Mouse (Mus musculus): ENCODE measurements at regions not wholly inside any gene's neighbourhood (a gene's known extent, or its start where the extent isn't known, plus 50 kb on each side); places are given as distances from the start of the nearest gene placed in this dataset.

- no peak for DNase-seq (ENCODE audit: low spot score in 2 of 2)
Observed at GRCm38 (mm10) chr3:143087786-143088185, 206.0 kb upstream of the Pkn2 start.

- DNase-seq (ENCODE audit: low spot score in 2 of 2): no peak
Observed at GRCm38 (mm10) chr3:143078310-143078709, 196.5 kb upstream of the Pkn2 start.

- no peak for DNase-seq (ENCODE audit: low spot score in 2 of 2)
Observed at GRCm38 (mm10) chr3:143071839-143072373, 190.1 kb upstream of the Pkn2 start.

GRCm38 (mm10) chr3:143054858-143055257 is 173.1 kb upstream of the Pkn2 start:
- no peak for DNase-seq (ENCODE audit: low spot score in 2 of 2)

- DNase-seq (ENCODE audit: low spot score in 2 of 2): no peak
Observed at GRCm38 (mm10) chr3:143053286-143053993, 171.6 kb upstream of the Pkn2 start.

- no peak for DNase-seq (ENCODE audit: low spot score in 2 of 2)
Observed at GRCm38 (mm10) chr3:143040666-143041065, 158.9 kb upstream of the Pkn2 start.

- no peak for DNase-seq (ENCODE audit: low spot score in 2 of 2)
Observed at GRCm38 (mm10) chr3:143036108-143036507, 154.3 kb upstream of the Pkn2 start.

- no peak for DNase-seq (ENCODE audit: low spot score in 2 of 2)
Observed at GRCm38 (mm10) chr3:143034588-143034987, 152.8 kb upstream of the Pkn2 start.

GRCm38 (mm10) chr3:143022486-143022885 is 140.7 kb upstream of the Pkn2 start:
- DNase-seq (ENCODE audit: low spot score in 2 of 2): no peak

- DNase-seq (ENCODE audit: low spot score in 2 of 2): no peak
Observed at GRCm38 (mm10) chr3:143021159-143021871, 139.5 kb upstream of the Pkn2 start.

- DNase-seq (ENCODE audit: low spot score in 2 of 2): no peak
Observed at GRCm38 (mm10) chr3:143017480-143017879, 135.7 kb upstream of the Pkn2 start.

- DNase-seq (ENCODE audit: low spot score in 2 of 2): no peak
Observed at GRCm38 (mm10) chr3:143016758-143017157, 135.0 kb upstream of the Pkn2 start.

GRCm38 (mm10) chr3:143014421-143014820 is 132.6 kb upstream of the Pkn2 start:
- no peak for DNase-seq (ENCODE audit: low spot score in 2 of 2)

GRCm38 (mm10) chr3:143007047-143007446 is 125.2 kb upstream of the Pkn2 start:
- DNase-seq (ENCODE audit: low spot score in 2 of 2): no peak

- no peak for DNase-seq (ENCODE audit: low spot score in 2 of 2)
Observed at GRCm38 (mm10) chr3:143001952-143002351, 120.1 kb upstream of the Pkn2 start.

GRCm38 (mm10) chr3:142995981-142996743 is 114.4 kb upstream of the Pkn2 start:
- DNase-seq (ENCODE audit: low spot score in 2 of 2): no peak

- no peak for DNase-seq (ENCODE audit: low spot score in 2 of 2)
Observed at GRCm38 (mm10) chr3:142984547-142984946, 102.7 kb upstream of the Pkn2 start.

- DNase-seq (ENCODE audit: low spot score in 2 of 2): no peak
Observed at GRCm38 (mm10) chr3:142981221-142981620, 99.4 kb upstream of the Pkn2 start.

- DNase-seq (ENCODE audit: low spot score in 2 of 2): no peak
Observed at GRCm38 (mm10) chr3:142979161-142979560, 97.4 kb upstream of the Pkn2 start.

- DNase-seq (ENCODE audit: low spot score in 2 of 2): no peak
Observed at GRCm38 (mm10) chr3:142976519-142977394, 95.0 kb upstream of the Pkn2 start.

- DNase-seq (ENCODE audit: low spot score in 2 of 2): no peak
Observed at GRCm38 (mm10) chr3:142975606-142976005, 93.8 kb upstream of the Pkn2 start.

All from left cerebral cortex, adult 8-10 months (tissue).